Mouse (Mus musculus): ENCODE measurements around the gene Aldh16a1. TPM values are rescaled to one million over a fixed set of nuclear protein-coding genes. Genes with fewer than 3 reads are reported as not detected.
"Not testable (repeated sequence)": the region's sequence is repeated elsewhere in the genome, so short reads cannot be mapped to it uniquely, and the experiment has no call there.

Aldh16a1 gene
- total and polyA plus RNA-seq, 2 experiments from 2014 or later = 22.8 to 40.1 TPM

DNA sequence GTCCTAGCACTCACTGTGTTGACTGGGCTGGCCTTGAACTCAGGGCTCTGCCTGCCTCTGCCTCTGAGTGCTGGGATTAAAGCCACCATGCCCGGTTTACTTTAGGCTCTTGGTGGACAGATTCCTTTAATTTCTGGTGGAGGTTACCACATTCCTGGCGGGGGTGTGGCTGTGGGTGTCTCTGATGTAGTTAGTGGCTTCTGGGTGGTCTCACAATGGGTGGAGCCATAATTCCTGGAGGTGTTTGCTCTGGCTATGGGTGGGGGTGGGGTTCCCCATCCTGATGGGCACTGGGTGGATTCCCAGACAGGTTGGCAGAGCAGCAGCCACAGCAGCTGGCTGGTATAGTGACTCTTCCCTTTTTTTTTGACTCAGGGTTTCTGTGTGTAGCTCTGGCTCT, 42.4 kb downstream of the Aldh16a1 start:
- Histone ChIP-seq H3K9ac (replicated peaks; ENCODE audit: low read depth, low read length) (no peak overlapping the region), H3K4me2 (ENCODE audit: low read depth, low read length) (no peak overlapping the region), H3K27ac (ENCODE audit: low read depth) (no peak overlapping the region), H3K27me3 (ENCODE audit: control insufficient read depth, insufficient read depth, low read length) (no peaks in the 10 kb centered on the region), H3K4me1 (ENCODE audit: control insufficient read depth, insufficient read depth) (no peaks in the 10 kb centered on the region), H3K9me3 (replicated peaks; ENCODE audit: control insufficient read depth, low read length) (no peaks in the 10 kb centered on the region), H3K36me3 (replicated peaks; ENCODE audit: control insufficient read depth, insufficient read depth, low read length) (no peaks in the 10 kb centered on the region), H3K4me3 (ENCODE audit: low read depth, low read length) (no peak overlapping the region)
- no peak for ATAC-seq (ENCODE audit: insufficient read depth, low read depth)
- no peak for DNase-seq (ENCODE audit: low spot score)
- TF ChIP-seq CTCF (IDR thresholded peaks at IDR 0.05; ENCODE audit: low read depth) (no peak), EP300 (IDR thresholded peaks at IDR 0.05; ENCODE audit: low read depth) (no peak)
- WGBS = 59% methylated on average over 2 of the region's 2 CpGs

DNA sequence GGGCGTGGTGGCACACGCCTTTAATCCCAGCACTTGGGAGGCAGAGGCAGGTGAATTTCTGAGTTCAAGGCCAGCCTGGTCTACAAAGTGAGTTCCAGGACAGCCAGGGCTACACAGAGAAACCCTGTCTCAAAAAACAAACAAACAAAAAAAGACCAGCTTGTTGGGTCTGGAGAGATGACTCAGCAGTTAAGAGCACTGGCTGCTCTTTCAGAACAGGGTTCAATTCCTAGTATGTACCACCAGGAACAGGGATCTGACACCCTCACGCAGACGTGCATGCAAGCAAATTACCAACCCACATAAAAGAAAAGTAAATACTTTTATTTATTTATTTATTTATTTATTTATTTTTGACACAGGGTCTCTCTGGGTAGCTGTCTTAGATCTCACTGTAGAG, 44.3 kb downstream of the Aldh16a1 start:
- not testable (repeated sequence) for H3K4me1 ChIP-seq (ENCODE audit: control insufficient read depth, insufficient read depth); H3K27me3 ChIP-seq (ENCODE audit: control insufficient read depth, insufficient read depth, low read length); H3K9ac ChIP-seq (replicated peaks; ENCODE audit: low read depth, low read length); H3K4me3 ChIP-seq (ENCODE audit: low read depth, low read length); H3K27ac ChIP-seq (ENCODE audit: low read depth); ATAC-seq (ENCODE audit: insufficient read depth, low read depth); H3K4me2 ChIP-seq (ENCODE audit: low read depth, low read length); H3K9me3 ChIP-seq (replicated peaks; ENCODE audit: control insufficient read depth, low read length); DNase-seq (ENCODE audit: low spot score); H3K36me3 ChIP-seq (replicated peaks; ENCODE audit: control insufficient read depth, insufficient read depth, low read length)
- WGBS = 87% methylated on average over 4 of the region's 4 CpGs

DNA sequence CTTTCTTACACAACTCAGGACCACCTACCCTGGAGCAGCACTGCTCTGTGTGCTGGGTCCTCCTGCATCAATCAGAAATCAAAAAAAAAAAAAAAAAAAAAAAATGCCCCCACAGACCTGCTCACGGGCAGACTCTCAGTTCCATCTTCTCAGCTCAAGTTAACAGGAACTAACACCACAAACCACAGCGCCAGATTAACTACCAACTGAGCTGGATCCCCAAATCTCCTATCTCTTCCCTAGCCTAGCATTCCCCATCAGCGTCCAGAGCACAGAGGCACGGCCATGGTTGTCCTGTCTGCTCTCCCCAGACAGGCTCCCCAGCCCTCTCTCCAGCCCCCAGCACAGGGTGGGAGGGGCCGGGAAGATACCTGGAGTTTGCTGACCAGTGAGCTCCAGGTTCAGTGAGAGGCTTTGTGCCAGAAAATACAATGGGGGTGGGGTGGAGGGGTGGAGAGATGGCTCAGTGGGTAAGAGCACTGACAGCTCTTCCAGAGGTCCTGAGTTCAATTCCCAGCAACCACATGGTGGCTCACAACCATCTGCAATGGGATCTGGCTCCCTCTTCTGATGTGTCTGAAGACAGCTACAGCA, 47.2 kb downstream of the Aldh16a1 start:
- 48% methylated on average over 5 of the region's 5 CpGs for WGBS
- no peak for TF ChIP-seq CTCF (IDR thresholded peaks at IDR 0.05; ENCODE audit: low read depth)
- no peak for TF ChIP-seq EP300 (IDR thresholded peaks at IDR 0.05; ENCODE audit: low read depth)
- no peak for ATAC-seq (ENCODE audit: insufficient read depth, low read depth)

DNA sequence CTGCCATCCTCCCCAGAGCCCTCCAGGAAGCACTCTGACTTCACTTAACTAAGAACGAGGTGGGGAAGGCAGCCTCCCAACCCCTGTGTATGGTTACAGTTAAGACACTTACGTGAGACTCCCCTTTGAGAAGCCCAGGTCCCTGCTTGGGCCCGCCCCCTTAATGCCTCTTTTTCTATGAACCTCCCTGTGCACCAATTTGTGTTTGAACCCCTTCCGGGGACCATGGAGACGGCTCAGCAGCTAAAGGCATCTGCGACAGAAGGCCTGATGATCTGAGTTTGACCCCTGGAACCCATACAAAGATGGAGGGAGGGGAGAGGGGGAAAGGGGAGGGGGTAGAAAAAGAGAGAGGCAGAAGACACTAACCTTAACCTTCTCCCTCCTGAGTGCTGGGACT, 47.9 kb downstream of the Aldh16a1 start:
- H3K36me3 ChIP-seq (replicated peaks; ENCODE audit: control insufficient read depth, insufficient read depth, low read length) = no peaks in the 10 kb centered on the region
- H3K4me1 ChIP-seq (ENCODE audit: control insufficient read depth, insufficient read depth) = peaks cover 17% of the 10 kb centered on the region
- 75% methylated on average over 6 of the region's 6 CpGs for WGBS
- no peaks in the 10 kb centered on the region for H3K9me3 ChIP-seq (replicated peaks; ENCODE audit: control insufficient read depth, low read length)
- ATAC-seq (ENCODE audit: insufficient read depth, low read depth) (no peak), DNase-seq (ENCODE audit: low spot score) (no peak)
- H3K27me3 ChIP-seq (ENCODE audit: control insufficient read depth, insufficient read depth, low read length) = no peaks in the 10 kb centered on the region
- no peak overlapping the region for H3K9ac ChIP-seq (replicated peaks; ENCODE audit: low read depth, low read length)
- TF ChIP-seq EP300 (IDR thresholded peaks at IDR 0.05; ENCODE audit: low read depth) = no peak
- no peak overlapping the region for H3K27ac ChIP-seq (ENCODE audit: low read depth)
- H3K4me2 ChIP-seq (ENCODE audit: low read depth, low read length) = no peak overlapping the region
- no peak overlapping the region for H3K4me3 ChIP-seq (ENCODE audit: low read depth, low read length)

More for the DNA sequence above, 47.2 kb downstream of the Aldh16a1 start:
- no peak overlapping the region for H3K9ac ChIP-seq (replicated peaks; ENCODE audit: low read depth, low read length)
- H3K36me3 ChIP-seq (replicated peaks; ENCODE audit: control insufficient read depth, insufficient read depth, low read length) = no peaks in the 10 kb centered on the region
- H3K9me3 ChIP-seq (replicated peaks; ENCODE audit: control insufficient read depth, low read length) = no peaks in the 10 kb centered on the region
- H3K27me3 ChIP-seq (ENCODE audit: control insufficient read depth, insufficient read depth, low read length) = no peaks in the 10 kb centered on the region
- DNase-seq (ENCODE audit: low spot score) = no peak
- H3K4me1 ChIP-seq (ENCODE audit: control insufficient read depth, insufficient read depth) = peaks cover 17% of the 10 kb centered on the region
- no peak overlapping the region for H3K4me3 ChIP-seq (ENCODE audit: low read depth, low read length)
- H3K27ac ChIP-seq (ENCODE audit: low read depth) = no peak overlapping the region
- H3K4me2 ChIP-seq (ENCODE audit: low read depth, low read length) = no peak overlapping the region

DNA sequence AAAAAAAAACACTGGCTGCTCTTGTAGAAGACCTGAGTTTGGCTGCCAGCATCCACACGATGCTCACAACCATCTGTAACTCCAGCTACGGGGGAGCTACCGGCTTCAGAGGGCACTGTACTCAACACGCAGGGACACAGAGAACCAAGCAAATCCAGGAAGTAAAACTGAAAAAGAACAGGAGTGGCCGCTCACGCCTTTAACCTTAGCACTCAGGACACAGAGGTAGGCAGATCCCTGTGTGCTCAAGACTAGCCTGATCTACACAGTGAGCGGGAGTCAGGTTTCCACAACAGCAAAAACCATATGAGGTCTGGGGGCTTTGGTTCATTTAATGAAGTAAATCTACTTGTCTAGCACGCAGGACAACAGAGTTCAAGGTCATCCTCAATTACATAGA, 48.9 kb downstream of the Aldh16a1 start:
- no peak for ATAC-seq (ENCODE audit: insufficient read depth, low read depth)
- WGBS = 79% methylated on average over 8 of the region's 8 CpGs
- Histone ChIP-seq H3K4me3 (ENCODE audit: low read depth, low read length) (no peak overlapping the region), H3K9me3 (replicated peaks; ENCODE audit: control insufficient read depth, low read length) (no peaks in the 10 kb centered on the region), H3K4me1 (ENCODE audit: control insufficient read depth, insufficient read depth) (peaks cover 17% of the 10 kb centered on the region), H3K9ac (replicated peaks; ENCODE audit: low read depth, low read length) (no peak overlapping the region), H3K4me2 (ENCODE audit: low read depth, low read length) (no peak overlapping the region), H3K27me3 (ENCODE audit: control insufficient read depth, insufficient read depth, low read length) (no peaks in the 10 kb centered on the region), H3K36me3 (replicated peaks; ENCODE audit: control insufficient read depth, insufficient read depth, low read length) (no peaks in the 10 kb centered on the region; the same call in 1 of the 2 replicates), H3K27ac (ENCODE audit: low read depth) (no peak overlapping the region)
- TF ChIP-seq EP300 (IDR thresholded peaks at IDR 0.05; ENCODE audit: low read depth) = no peak
- DNase-seq (ENCODE audit: low spot score) = no peak

DNA sequence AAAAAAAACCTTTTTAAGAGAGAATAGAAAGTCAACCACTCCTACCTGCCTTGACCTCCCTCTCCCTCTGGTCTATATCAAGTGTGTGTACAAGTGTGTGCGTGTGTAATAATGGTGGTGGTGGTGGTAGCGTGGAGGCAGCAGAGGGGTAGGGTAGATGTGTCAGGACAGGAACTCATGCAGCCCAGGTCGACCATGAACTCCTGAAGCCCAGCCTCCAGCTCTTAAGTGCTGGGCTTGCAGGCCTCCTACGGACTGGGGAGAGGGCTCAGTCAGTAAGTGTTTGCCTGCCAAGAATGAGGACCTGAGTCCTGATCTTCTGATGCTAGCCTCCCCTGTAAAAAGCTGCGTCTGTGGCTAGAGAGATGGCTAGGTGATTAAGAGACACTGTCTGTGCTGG, 49.4 kb downstream of the Aldh16a1 start:
- whole genome bisulfite sequencing = 75% methylated on average over 5 of the region's 5 CpGs
- H3K9ac ChIP-seq (replicated peaks; ENCODE audit: low read depth, low read length) = no peak overlapping the region
- DNase-seq (ENCODE audit: low spot score) = no peak
- no peak overlapping the region for H3K4me2 ChIP-seq (ENCODE audit: low read depth, low read length)
- no peak overlapping the region for H3K27ac ChIP-seq (ENCODE audit: low read depth)
- no peak overlapping the region for H3K4me3 ChIP-seq (ENCODE audit: low read depth, low read length)
- H3K4me1 ChIP-seq (ENCODE audit: control insufficient read depth, insufficient read depth) = peaks cover 17% of the 10 kb centered on the region
- H3K27me3 ChIP-seq (ENCODE audit: control insufficient read depth, insufficient read depth, low read length) = no peaks in the 10 kb centered on the region
- TF ChIP-seq CTCF (IDR thresholded peaks at IDR 0.05; ENCODE audit: low read depth) = no peak
- TF ChIP-seq EP300 (IDR thresholded peaks at IDR 0.05; ENCODE audit: low read depth) = no peak
- no peak for ATAC-seq (ENCODE audit: insufficient read depth, low read depth)
- H3K9me3 ChIP-seq (replicated peaks; ENCODE audit: control insufficient read depth, low read length) = no peaks in the 10 kb centered on the region
- H3K36me3 ChIP-seq (replicated peaks; ENCODE audit: control insufficient read depth, insufficient read depth, low read length) = no peaks in the 10 kb centered on the region; the same call in 1 of the 2 replicates

Measured in heart, postnatal 0 days (tissue).